Mouse (Mus musculus) stomach, postnatal 0 days (tissue): ENCODE data around the gene Naaladl1.

ENCODE experiments used
- CTCF ChIP-seq: IDR thresholded peaks from 2 replicates; pipeline ENCODE4 v1.5.1; 2016; ENCODE audit warnings: antibody characterized with exemption, low read depth, mild to moderate bottlenecking, moderate library complexity
- EP300 ChIP-seq: optimal IDR thresholded peaks from 2 replicates; pipeline ENCODE3; 2016; ENCODE audit warnings: antibody characterized with exemption

- TF ChIP-seq CTCF (no peak), EP300 (no peak)
Observed at GRCm38 (mm10) chr19:6118677-6119185, 13.1 kb downstream of the Naaladl1 start.
